Mouse (Mus musculus) embryonic facial prominence, embryonic 14.5 days (tissue): Measurements from ENCODE around the gene Mien1. TPM values are rescaled to one million over a fixed set of nuclear protein-coding genes. Genes with fewer than 3 reads are reported as not detected.

ENCODE experiments used
- ATAC-seq: fragments of 200-750 bp; cut with Nextera tagmentation; 2 replicates; pipeline ENCODE4 v1.8.0; 2017; ENCODE audit warnings: low read depth, moderate number of reproducible peaks, moderate TSS enrichment
- DNase-seq: peaks from one replicate; pipeline ENCODE4 v3.0.0-alpha.2; 2015; ENCODE audit warnings: low spot score
- H3K27ac ChIP-seq: fragments of 300-500 bp; sonication (generic); replicated peaks from 2 replicates; pipeline ENCODE4 v1.5.1; 2014; ENCODE audit warnings: low read depth, mild to moderate bottlenecking, low read length, moderate library complexity
- H3K27me3 ChIP-seq: fragments of 300-500 bp; sonication (generic); replicated peaks from 2 replicates; pipeline ENCODE4 v1.6.1; 2014; ENCODE audit warnings: low read length; ENCODE audit not compliant: control insufficient read depth, insufficient read depth
- H3K36me3 ChIP-seq: fragments of 300-500 bp; sonication (generic); 2 replicates; pipeline ENCODE4 v1.6.1; 2014; ENCODE audit warnings: low read length, mixed read lengths; ENCODE audit not compliant: control insufficient read depth, insufficient read depth
- H3K4me1 ChIP-seq: fragments of 300-500 bp; sonication (generic); 2 replicates; pipeline ENCODE4 v1.6.1; 2014; ENCODE audit warnings: antibody characterized with exemption, low read length; ENCODE audit not compliant: control insufficient read depth, insufficient read depth
- H3K4me2 ChIP-seq: fragments of 300-500 bp; sonication (generic); 2 replicates; pipeline ENCODE4 v1.6.1; 2014; ENCODE audit warnings: low read depth, mild to moderate bottlenecking, low read length, moderate library complexity, mixed read lengths
- H3K4me3 ChIP-seq: fragments of 300-500 bp; sonication (generic); 2 replicates; pipeline ENCODE4 v1.5.1; 2014; ENCODE audit warnings: low read depth, mild to moderate bottlenecking, low read length
- H3K9ac ChIP-seq: fragments of 300-500 bp; sonication (generic); 2 replicates; pipeline ENCODE4 v1.6.1; 2014; ENCODE audit warnings: low read depth, mild to moderate bottlenecking, low read length, moderate library complexity, mixed read lengths
- H3K9me3 ChIP-seq: fragments of 300-500 bp; sonication (generic); 2 replicates; pipeline ENCODE4 v1.6.1; 2016; ENCODE audit warnings: low read length; ENCODE audit not compliant: control insufficient read depth
- WGBS: fragments of 180-500 bp; shearing (Covaris S2); extraction: QIAGEN DNeasy Blood & Tissue Kit; methylation state at CpG from one replicate; pipeline ENCODE4 v1.1.7; 2014; 5-methylcytosine and 5-hydroxymethylcytosine counted together
- polyA plus RNA-seq: library from polyadenylated mRNA; unstranded; fragments of >200 nt; fragmentation: Nextera tagmentation; extraction: Ambion mirVana; gene quantifications from 2 replicates; pipeline ENCODE4 v1.2.1, GENCODE M21; 2014

The Mien1 gene
- polyA plus RNA-seq, 1 experiment from 2014 or later: 102 TPM

- 75% methylated on average over 5 of the region's 5 CpGs for WGBS
Observed at GRCm38 (mm10) chr11:98456545-98456944, 17.8 kb upstream of the Mien1 start.

GRCm38 (mm10) chr11:98455484-98455883 lies 16.7 kb upstream of the Mien1 start:
- H3K4me2 ChIP-seq: no peak overlapping the region
- 82% methylated on average over 4 of the region's 4 CpGs for WGBS
- no peak for ATAC-seq
- H3K4me3 ChIP-seq: no peak overlapping the region
- no peaks in the 10 kb centered on the region for H3K36me3 ChIP-seq
- no peak overlapping the region for H3K27ac ChIP-seq
- no peak for DNase-seq
- H3K27me3 ChIP-seq: peaks cover 26% of the 10 kb centered on the region
- no peaks in the 10 kb centered on the region for H3K9me3 ChIP-seq
- H3K4me1 ChIP-seq: no peaks in the 10 kb centered on the region
- no peak overlapping the region for H3K9ac ChIP-seq

More at GRCm38 (mm10) chr11:98456545-98456944, 17.8 kb upstream of the Mien1 start:
- Histone ChIP-seq H3K4me2 (peak overlapping the region; percentile 89; the same call in 1 of the 2 replicates), H3K4me3 (no peak overlapping the region), H3K27me3 (peaks cover 26% of the 10 kb centered on the region), H3K9ac (no peak overlapping the region), H3K27ac (no peak overlapping the region), H3K36me3 (no peaks in the 10 kb centered on the region), H3K4me1 (no peaks in the 10 kb centered on the region), H3K9me3 (no peaks in the 10 kb centered on the region)
- ATAC-seq (no peak), DNase-seq (no peak)

GRCm38 (mm10) chr11:98449921-98450771 lies 11.4 kb upstream of the Mien1 start:
- DNase-seq (no peak), ATAC-seq (no peak)
- Histone ChIP-seq H3K27me3 (peaks cover 28% of the 10 kb centered on the region), H3K9me3 (no peaks in the 10 kb centered on the region), H3K9ac (no peak overlapping the region), H3K4me3 (no peak overlapping the region), H3K27ac (no peak overlapping the region), H3K36me3 (no peaks in the 10 kb centered on the region), H3K4me1 (no peaks in the 10 kb centered on the region), H3K4me2 (no peak overlapping the region)
- 71% methylated on average over 20 of the region's 20 CpGs for WGBS

GRCm38 (mm10) chr11:98449419-98449818 lies 10.6 kb upstream of the Mien1 start:
- WGBS: 67% methylated on average over 3 of the region's 3 CpGs
- no peak overlapping the region for H3K27ac ChIP-seq
- H3K4me1 ChIP-seq: no peaks in the 10 kb centered on the region
- H3K27me3 ChIP-seq: peaks cover 28% of the 10 kb centered on the region
- no peak for DNase-seq
- H3K4me3 ChIP-seq: no peak overlapping the region
- no peak overlapping the region for H3K9ac ChIP-seq
- H3K9me3 ChIP-seq: no peaks in the 10 kb centered on the region
- H3K4me2 ChIP-seq: no peak overlapping the region
- H3K36me3 ChIP-seq: no peaks in the 10 kb centered on the region
- ATAC-seq: no peak

GRCm38 (mm10) chr11:98448191-98448790 lies 9.5 kb upstream of the Mien1 start:
- H3K4me3 ChIP-seq: peak overlapping the region; percentile 27
- H3K36me3 ChIP-seq: no peaks in the 10 kb centered on the region
- peak overlapping the region; percentile 40; the same call in 1 of the 2 replicates for H3K9ac ChIP-seq
- 32% methylated on average over 10 of the region's 13 CpGs for WGBS
- no peak overlapping the region for H3K27ac ChIP-seq
- no peaks in the 10 kb centered on the region for H3K9me3 ChIP-seq
- peaks cover 28% of the 10 kb centered on the region for H3K27me3 ChIP-seq
- no peaks in the 10 kb centered on the region for H3K4me1 ChIP-seq
- DNase-seq (no peak), ATAC-seq (no peak)
- H3K4me2 ChIP-seq: peak overlapping the region; percentile 42

- Histone ChIP-seq H3K27ac (0 out of 2 replicates have a peak overlapping the region, but pooled peaks have one; percentile 11), H3K27me3 (peaks cover 28% of the 10 kb centered on the region), H3K9ac (peak overlapping the region; percentile 40), H3K4me2 (peak overlapping the region; percentile 42), H3K9me3 (no peaks in the 10 kb centered on the region), H3K4me1 (no peaks in the 10 kb centered on the region), H3K4me3 (peak overlapping the region; percentile 27), H3K36me3 (no peaks in the 10 kb centered on the region)
- DNase-seq: no peak
- 6% methylated on average over 7 of the region's 7 CpGs for WGBS
- 0 out of 2 replicates have a peak, but pooled peaks have one; percentile 3 for ATAC-seq
Observed at GRCm38 (mm10) chr11:98447475-98447834, 8.7 kb upstream of the Mien1 start.

- Histone ChIP-seq H3K4me1 (no peaks in the 10 kb centered on the region), H3K27ac (peak overlapping the region; percentile 11; the same call in 1 of the 2 replicates), H3K9me3 (no peaks in the 10 kb centered on the region), H3K9ac (peak overlapping the region; percentile 15), H3K36me3 (no peaks in the 10 kb centered on the region), H3K4me2 (peak overlapping the region; percentile 42), H3K4me3 (peak overlapping the region; percentile 27), H3K27me3 (peaks cover 28% of the 10 kb centered on the region)
- WGBS: 3% methylated on average over 25 of the region's 33 CpGs
- ATAC-seq (peak; percentile 87), DNase-seq (peak; percentile 86)
Observed at GRCm38 (mm10) chr11:98446562-98447474, 8.0 kb upstream of the Mien1 start.

GRCm38 (mm10) chr11:98446213-98446561 lies 7.4 kb upstream of the Mien1 start, which contains the start of gene Grb7:
TSS of gene Grb7 (plus strand) at chr11:98446394.
- Histone ChIP-seq H3K36me3 (no peaks in the 10 kb centered on the region), H3K4me3 (peak within 1 kb of the TSS; percentile 27), H3K4me2 (peak within 1 kb of the TSS; percentile 42), H3K27me3 (peaks cover 28% of the 10 kb centered on the region), H3K27ac (peak within 1 kb of the TSS; percentile 11; the same call in 1 of the 2 replicates), H3K4me1 (no peaks in the 10 kb centered on the region), H3K9ac (peak within 1 kb of the TSS; percentile 15), H3K9me3 (no peaks in the 10 kb centered on the region)
- WGBS: 2% methylated on average over 5 of the region's 5 CpGs
- DNase-seq (no peak), ATAC-seq (no peak)
